Mouse (Mus musculus): ENCODE data around the gene Gm10065.

Gm10065 gene

GRCm38 (mm10) chr13:21435476-21435875 is 43.8 kb downstream of the Gm10065 start:
- no peak for DNase-seq (ENCODE audit: low read depth, low spot score)
